Mouse (Mus musculus): ENCODE data around the gene Ctnna3. TPM values are rescaled to one million over a fixed set of nuclear protein-coding genes. Genes with fewer than 3 reads are reported as not detected.
A peak's percentile ranks its signal among the peaks of the same experiment; 100 is the strongest.
"Not testable (repeated sequence)": the region's sequence is repeated elsewhere in the genome, so short reads cannot be mapped to it uniquely, and the experiment has no call there.

Ctnna3 gene
- 10 to 100 TPM; 50.1 to 53.2 TPM for total RNA-seq (2021)
- long read RNA-seq, experiment 1, partial matches to known transcripts, result 0 of 1 reads
- long read RNA-seq, experiment 1, other reads (novel, unspliced or antisense), result 1 of 1 reads
- long read RNA-seq, experiment 2, partial matches to known transcripts, result 2 of 3 reads
- long read RNA-seq, experiment 2, other reads (novel, unspliced or antisense), result 1 of 3 reads

DNA sequence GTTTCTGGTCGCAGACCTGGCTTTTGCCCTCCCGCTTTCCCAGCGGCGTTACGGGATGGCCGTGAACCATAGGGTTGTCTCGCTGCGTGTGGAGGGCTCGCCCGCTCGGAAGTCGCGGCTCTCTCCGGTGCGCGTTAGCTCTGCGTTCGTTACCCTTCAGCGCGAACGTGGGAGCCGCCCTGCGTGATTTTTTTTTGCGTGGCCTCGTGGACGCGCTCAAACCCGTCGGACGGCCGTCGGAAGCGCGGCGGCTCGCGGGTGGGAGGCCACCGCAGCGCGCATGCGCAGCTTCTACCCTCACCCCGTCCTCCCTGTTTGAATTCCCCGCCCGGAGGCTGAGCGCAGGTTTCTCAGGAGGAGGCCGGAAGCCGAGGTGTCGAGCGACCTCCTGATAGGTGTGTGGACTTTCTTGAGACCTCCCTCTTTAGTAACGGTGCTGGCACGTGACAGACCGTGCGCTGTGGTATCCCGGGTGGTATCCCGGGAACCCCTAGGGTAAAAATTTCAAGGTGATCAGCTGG, at the start of gene Ctnna3:
Ctnna3 (plus strand) TSS at position 314 of the 521 bp plus-strand sequence.
- peak; percentile 88 to 92 for DNase-seq

DNA sequence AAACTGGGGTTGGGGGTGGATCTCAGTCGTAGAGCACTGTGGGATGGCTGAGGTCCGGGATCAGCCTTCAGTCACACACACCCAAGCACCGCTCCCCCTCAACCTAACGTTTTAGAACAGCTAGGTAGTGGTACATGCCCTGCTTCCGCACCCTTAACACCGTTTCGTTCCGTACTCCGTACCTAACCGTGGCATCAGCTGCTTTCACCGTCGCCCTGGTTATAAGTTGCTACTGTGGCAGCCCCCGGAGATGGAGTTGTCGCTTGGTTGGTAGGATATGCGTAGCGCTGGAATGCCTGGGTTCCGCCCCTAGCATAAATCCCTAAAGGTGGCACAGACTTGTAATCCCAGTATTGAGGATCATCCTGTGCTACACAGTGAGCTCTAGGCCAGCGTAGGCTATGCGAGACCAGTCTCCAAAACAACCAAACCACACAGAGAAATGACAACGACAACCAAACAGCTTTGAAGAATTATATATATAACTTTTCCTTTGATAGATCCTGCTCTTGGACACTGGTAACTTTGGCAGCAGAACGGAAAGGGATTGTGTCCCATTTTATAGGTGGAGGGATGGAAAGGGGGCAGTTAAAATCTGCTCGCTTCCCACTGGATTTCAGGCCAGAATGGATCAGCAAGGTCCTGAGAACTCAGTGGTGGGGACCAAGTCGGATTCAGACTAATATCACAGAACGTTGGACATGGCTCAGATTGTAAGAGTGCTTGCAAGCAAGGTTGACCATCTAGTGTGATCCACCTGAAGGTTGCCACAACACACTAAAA, 48.2 kb upstream of the Ctnna3 start, which contains the start of gene Sirt1:
Sirt1 (minus strand) TSS at position 207 of the 783 bp plus-strand sequence.
- peak in 1 of 2 experiments; percentile 20 for DNase-seq

DNA sequence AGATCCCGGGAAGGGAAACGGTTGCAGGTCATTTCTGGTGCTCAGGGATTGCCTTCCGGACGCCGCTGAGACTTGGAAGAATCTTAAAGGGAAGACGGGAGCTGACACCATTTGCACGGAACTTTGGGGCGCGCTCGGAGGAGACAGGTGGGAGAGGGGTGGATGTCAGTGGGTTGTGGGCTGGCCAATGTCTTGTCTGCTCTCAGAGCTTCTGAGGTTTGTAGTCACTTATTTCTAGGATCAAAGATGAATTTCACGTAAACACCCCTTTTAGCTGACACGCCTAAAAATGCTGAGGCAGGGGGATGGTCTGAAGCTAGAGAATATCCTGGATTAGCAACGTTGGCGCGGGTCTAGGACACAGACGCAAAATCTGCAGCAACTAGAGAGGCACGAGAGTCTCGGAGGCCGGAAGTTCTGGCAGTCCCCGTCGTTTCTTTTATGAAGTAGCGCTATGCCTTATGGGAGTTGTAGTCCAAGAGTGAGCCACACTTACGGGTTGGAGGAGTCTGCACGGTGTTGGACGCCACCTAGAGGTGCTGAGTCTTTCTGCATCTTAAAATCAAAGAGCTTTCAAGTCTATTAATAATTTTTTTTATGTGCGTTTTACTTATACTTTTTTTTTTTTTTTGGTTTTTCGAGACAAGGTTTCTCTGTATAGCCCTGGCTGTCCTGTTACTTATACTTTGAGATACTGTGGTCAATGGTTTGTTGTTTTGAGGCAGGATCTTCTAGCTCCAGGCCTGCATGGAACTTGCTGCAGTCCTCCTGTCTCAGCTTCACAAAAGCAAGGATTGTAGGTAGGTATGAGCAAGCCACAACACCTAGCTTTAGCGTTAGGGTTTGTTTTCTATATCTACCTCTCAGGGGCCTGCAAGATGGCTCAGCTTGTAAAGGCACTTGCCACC, 47.3 kb upstream of the Ctnna3 start, which contains the start of gene Dnajc12:
Dnajc12 (plus strand) TSS at position 72 of the 908 bp plus-strand sequence.
- DNase-seq, result peak; percentile 90 to 92

DNA sequence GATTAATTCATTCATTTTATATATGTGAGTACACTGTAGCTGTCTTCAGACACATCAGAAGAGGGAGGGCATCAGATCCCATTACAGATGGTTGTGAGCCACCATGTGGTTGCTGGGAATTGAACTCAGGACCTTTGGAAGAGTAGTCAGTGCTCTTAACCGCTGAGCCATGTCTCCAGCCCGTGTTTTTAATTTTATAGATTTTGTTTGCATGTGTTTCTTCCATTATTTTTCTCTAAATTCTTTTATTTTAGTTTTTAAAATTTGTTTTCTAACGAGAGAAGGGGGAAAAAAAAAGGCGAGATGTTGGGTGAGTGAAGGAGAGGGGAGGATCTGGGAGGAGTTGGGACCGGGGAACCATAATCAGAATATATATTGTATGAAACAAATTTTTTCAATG, 44.0 kb upstream of the Ctnna3 start:
- not testable (repeated sequence) for DNase-seq

DNA sequence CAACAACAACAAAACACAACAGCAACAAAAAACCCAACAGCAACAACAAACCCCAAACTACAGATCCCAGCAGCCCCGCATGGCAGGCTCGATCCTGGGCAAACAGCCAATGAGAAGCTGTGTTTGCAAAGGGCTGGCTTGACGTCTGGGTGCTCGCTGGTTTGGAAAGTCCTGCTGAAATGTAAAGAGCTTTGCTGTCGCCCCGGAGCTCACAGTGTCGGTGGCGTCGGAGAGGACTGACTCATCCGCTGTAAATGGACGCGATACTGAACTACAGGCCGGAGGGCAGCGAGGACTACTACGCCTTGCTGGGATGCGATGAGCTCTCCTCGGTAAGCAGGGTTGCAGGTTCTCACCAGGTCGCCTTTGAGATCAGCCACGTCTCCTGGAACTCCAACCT, 43.5 kb upstream of the Ctnna3 start:
- DNase-seq, result peak; percentile 88

DNA sequence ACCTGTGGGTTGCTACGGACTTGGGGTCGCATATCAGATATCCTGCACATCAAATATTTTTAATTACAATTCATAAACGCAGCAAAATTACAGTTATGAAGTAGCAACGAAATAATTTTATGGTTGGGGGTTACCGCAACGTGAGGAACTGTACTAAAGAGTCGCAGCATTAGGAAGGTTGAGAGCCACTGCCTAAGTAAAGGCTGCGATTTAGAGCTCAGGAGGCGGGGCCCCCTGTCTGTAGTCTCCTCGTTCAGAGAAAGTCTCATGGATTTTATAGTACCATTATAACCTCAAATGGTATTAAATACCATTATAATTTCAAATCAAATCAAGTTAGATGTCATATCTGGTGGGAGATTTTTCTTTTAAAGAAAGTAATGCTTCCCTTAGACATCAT, 42.9 kb upstream of the Ctnna3 start:
- DNase-seq, result no peak

DNA sequence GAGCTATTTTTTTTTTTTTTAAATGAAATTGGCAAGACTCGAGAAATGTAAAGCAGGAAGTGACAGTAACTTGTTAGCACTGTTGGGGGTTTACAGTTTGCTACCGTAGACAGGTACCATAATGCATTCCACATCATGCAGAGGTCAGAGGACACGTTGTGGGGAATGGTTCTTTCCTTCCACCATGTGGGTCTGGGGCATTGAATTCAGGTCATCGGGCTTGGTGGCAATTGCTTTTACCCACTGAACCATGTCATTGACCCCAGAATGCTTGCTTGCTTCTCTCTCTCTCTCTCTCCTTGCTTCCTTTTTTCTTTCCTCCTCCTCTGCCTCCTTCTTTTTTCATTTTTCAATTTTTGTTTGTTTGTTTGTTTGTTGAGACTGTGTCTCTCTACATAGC, 41.0 kb upstream of the Ctnna3 start:
- DNase-seq, result no peak

DNA sequence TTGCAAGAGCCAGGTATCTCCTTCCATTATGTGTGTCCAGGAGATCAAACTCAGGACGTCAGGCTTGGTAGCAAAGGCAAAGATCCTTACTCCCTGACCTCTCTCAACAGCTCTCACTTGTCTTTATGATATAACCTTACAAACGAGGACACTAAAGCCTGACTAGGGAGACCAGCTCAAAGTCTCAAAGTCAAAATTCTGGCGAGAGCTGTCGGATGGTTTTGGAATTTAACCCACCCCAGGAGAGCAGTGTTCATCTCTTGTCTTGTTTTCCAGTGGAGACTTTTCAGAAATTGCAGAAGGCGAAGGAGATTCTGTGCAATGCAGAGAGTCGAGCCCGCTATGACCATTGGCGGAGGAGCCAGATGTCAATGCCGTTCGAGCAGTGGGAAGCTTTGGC, 32.9 kb upstream of the Ctnna3 start:
- DNase-seq, result no peak

DNA sequence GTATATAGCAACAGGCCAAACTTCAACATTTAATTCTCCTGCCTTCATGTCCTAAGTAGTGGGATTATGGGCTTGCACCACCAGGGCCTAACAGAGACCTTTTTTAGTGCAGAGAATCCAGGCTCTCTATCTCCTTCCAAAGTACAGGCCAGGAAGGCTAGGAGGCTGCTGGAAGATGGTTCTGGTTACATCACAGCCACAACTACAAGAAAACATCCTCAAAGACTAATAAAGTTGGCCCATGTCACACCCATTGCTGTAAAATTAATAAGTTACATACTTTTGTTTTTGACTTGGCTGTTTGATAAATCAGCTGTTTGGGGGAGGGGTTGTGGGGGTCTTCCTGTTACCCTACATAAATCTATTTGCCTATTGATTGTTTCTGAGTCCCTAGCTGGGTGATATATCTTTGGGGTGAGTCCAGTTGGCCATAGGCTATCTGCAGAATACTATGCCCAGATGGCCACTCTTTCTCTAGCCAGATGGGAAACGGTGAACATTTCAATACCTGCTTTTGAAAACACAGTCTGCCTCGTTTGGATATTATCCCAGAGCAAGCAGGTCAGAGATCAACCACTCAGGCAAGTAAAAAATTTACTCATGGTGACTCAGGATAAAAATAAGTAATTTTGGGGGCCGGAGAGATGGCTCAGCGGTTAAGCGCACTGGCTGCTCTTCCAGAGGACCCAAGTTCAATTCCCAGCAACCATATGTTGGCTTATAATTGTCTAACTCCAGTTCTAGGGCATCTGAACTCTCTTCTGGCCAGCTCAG, 27.0 kb upstream of the Ctnna3 start:
- DNase-seq, result no peak

DNA sequence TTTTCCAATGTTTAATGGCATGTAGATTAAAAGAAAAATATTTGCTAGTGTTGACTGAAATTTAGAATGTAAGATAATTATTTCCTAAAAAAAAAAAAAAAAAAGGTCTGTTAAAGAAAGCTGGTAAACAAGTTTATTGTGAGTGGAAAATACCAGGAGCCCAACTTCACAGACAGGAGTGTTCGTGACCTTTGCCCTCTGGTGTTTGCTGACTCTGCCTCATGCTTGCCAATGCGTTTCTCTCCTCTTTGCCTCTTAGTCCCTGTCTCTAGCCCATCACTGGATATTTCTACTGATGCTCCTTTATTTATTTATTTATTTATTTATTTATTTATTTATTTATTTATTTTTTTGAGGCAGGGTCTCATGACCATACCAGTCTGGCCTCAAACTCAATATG, 26.3 kb upstream of the Ctnna3 start:
- DNase-seq, result no peak

DNA sequence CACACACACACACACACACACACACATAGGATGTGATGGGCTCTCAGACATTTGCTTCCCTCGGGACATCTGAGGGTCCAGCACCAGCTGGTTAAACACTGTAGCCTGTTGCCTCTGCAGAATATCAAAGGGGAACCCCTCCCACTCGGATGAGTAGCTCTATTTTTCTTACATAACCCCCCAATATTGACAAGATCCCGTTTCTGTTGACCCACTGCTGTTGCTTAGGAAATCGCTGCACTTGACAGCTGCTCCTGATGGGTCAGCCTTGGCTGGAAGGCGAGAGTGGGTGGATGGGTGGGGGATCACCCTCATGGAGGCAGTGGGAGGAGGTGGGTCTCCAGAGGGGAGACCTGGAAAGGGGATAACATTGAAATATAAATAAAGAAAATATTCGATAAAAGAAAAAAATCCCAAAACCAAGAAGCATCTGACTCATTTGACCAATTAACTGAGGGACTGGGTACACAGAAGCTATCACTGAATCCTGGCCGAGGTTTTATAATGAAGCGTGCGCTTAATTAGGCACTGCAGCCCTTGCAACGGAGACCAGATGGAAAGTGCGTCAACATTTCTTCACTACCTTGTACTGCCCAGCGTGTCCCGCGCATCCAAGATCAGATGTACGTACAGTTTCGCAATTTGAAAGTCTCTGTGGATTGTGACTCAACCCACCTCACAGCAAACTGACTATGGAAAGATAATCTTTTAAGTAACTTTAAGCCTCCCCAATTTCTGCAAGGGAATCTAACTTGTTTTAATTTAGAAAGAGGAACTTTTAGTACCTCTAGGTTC, 19.5 kb upstream of the Ctnna3 start:
- no peak for DNase-seq

DNA sequence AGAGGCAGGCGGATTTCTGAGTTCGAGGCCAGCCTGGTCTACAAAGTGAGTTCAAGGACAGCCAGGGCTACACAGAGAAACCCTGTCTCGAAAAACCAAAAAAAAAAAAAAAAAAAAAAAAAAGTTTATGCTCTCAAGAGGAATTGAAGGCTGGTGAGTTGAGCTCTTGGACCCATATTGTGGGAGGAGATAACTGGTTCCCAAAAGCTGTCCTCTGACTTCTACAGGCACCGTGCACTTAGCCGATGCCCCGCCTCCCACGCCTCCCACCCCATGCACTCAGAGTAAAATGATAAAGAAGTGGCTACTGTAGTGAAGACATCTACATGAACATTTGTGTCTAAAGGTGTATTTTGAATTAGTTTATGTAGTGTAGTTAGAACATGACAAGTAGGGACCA, 18.2 kb upstream of the Ctnna3 start:
- DNase-seq, result not testable (repeated sequence)

DNA sequence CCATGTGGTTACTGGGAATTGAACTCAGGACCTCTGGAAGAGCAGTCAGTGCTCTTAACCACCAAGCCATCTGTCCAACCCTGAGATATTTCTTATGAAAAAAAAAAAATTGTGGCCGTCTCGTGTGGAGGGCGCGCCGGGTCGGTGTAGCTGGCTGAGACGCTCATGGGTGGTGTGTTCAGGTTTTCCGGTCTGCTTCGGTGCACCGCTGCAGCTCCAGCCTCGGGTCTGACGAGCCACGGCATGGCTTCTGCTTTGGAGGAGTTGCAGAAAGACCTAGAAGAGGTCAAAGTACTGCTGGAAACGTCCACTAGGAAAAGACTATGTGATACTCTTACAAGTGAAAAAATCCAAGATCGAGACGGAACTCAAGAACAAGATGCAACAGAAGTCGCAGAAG, 17.1 kb upstream of the Ctnna3 start:
- no peak for DNase-seq

DNA sequence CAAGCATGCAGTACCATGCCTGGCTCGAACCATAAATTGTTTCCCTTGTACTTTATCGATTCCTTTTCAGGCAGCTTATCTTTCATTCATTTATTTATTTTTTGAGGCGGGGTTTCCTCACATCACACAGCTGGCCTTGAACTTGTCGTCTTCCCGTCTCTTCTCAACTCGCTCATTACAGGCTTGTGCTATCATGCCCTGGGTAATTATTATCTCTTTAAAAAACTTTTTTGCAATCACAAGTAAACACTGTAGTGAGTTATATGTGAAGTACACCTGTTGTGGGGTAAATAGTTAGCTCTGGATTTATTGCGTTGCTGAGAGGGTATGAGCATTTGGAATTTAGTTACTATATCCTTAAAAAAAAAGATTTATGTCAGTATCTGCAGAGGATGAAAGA, 14.6 kb upstream of the Ctnna3 start:
- no peak for DNase-seq

DNA sequence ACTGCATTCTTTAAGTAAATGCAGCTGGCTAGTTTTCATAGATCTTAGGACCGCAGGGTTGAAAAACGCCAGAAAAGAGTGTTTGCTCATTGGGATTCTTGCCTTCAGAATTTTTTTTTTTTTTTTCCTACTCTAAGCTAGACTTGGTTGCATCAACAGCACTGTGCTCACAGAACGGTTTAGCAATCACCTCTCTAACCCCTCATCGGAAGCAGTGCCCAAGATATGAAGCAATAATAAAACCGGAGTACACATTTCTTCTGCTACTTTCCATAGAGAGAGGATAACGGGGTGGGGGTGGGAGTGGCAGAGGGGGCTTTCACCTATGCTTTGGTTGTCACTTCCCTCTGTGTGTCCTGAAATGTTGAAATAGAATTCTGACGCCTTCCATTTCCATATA, 14.0 kb upstream of the Ctnna3 start:
- no peak for DNase-seq

DNA sequence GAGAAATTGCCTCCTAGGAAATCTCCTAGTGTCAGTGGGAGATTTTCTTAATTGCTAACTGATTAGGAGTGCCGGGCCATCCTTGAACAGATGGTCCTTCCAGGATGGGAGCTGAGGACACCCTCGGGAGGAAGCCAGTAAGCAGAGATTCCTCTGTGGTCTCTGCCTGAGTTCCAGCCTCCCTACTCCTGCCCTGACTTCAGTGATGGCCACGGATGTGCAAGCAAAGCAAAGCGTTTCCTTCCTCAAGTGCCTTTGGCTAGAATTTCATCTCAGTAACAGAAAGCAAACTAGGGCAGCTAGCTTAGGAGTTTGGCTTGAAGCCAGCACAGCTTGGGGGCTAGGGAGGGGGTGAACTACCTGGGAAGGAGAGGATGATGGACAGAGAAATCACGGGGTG, 12.8 kb upstream of the Ctnna3 start:
- no peak for DNase-seq

DNA sequence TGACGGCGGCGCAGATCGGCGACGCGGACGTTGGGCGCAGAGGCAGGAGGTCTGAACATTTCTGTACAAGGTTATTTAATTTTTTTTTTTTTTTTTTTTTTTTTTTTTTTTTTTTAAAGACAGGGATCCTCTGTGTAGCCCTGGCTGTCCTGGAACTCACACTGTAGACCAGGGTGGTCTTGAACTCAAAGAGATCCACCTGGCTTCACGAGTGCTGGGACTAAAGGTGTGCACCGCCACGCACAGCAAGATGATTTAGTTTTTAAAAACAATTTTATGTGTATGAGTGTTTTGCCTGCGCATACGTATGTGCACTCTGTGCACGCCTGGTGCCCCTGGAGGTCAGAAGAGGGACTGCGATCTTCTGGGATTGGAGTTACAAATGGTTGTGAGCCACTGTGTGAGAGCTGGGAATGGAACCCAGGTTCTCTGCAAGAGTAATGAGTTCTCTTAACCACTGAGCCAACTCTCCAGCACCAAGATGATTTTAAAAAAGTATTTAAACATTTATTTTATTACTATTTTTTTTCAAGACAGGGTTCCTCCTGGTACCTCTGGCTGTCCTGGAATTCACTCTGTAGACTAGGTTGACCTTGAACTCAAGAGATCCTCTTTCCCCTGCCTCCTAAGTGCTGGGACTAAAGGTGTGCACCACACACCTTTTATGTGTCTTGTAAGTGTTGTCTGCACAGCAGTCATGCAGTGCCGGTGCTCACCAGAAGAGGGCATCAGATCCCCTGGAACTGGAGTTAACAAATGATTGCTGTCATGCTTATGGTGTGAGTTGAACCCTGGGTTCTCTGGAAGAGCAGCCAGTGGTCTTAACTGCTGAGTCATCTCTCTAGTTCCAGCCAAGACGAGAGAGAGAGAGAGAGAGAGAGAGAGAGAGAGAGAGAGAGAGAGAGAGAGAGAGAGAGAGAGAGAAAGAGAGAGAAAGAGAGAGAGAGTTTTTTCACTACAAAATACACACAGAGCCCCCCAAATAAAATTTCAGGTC, 7.9 kb upstream of the Ctnna3 start, which contains the start of gene Gm7075:
Gm7075 (minus strand) TSS at position 51 of the 997 bp plus-strand sequence.
- peak; percentile 11 to 63 for DNase-seq

DNA sequence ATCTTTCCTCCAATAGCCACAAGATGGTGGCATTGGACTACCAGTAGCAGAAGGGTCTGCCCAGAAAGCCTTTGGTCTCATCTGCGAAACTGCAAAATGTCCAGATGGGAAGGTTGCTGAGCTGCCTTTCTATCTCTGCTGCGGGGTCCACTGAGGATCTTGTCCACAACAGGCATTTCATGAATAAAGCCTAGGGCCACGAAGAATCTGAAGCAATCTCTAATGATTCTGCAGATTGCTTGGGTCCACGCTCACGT, 7.2 kb upstream of the Ctnna3 start:
- no peak for DNase-seq

DNA sequence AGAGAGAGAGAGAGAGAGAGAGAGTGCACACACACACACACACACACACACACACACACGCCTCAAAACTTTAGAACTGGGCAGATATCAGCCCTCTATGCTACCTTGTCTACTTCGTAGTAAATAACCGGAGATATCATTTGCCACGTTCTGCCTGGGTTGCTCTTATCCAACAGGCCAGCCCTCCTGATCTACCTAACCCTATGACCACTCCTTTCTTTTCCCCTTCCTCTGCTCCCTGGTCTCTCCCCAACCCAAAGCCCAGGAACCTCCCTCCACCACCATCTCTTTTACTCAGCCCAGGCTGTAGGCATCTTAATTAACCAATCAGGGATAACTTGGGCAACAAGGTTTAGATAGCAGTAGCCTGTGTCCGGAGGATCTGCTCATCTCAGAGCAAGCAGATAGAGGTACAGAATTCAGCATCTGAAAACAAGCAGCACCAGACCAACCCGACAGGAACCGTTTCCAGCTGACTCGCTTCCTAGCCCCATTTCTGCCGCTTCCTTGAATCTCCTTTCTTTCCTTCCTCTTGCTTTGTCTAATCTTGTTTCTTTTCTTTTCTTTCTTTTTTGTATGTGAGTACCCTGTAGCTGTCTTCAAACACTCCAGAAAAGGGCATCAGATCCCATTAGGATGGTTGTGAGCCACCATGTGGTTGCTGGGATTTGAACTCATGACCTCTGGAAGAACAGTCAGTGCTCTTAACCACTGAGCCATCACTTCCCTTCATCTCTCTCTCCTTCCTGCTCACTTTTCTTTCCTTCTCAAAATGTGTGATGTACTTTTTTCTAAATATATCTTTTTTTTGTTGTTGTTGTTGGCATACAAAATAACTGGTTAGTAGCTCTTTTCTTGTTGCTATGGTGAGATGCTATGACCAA, 6.1 kb upstream of the Ctnna3 start:
- DNase-seq, result no peak
